Mouse (Mus musculus) adrenal gland, adult (tissue): Measurements from ENCODE around the gene Rapgef3.

Source experiments
- DNase-seq, 2 experiments: peaks; one replicate each; pipeline ENCODE4 v3.0.0; 2022 to 2023; ENCODE audit warnings: low spot score in 1 of 2; ENCODE audit not compliant: inconsistent age in 2 of 2

Gene Rapgef3

DNA sequence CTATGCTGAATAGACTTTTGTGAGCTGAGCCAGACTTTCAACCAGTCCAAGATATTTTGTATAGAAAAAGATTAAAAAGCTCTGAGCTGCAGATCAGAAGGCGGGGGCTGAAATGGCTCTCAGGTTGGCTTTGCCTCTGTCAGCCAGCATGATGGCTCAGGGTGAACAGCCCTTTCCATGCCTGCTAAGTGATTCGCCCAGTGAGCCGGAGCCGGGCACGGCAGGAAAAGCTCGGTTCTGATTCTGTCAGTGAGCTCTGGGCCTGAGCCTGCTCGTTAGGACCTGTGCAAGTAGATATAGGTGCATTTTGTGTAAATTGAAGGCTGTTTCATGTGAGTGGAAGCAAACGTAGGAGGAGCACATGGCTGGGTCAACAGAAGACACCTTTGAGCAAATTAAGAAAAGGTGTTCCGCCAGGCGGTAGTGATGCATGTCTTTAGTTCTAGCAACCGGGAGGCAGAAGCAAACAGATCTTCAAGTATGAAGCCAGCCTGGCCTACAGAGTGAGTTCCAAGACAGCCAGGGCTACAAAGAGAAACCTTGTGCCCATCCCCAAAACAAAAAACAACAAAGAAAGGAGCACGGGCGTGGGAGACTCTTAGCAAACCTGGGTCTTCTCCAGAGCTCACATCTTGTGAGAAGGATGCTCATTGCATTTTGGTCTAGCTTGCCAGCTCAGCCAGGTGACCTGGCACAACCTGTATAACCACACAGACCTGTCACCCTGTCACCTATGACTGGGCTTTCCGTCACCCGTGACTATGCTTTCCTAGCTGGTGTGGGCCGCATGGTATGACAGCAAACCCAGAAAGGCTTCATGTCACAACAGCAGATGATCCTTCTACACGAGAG is 43.2 kb downstream of the Rapgef3 start:
- no peak for DNase-seq

DNA sequence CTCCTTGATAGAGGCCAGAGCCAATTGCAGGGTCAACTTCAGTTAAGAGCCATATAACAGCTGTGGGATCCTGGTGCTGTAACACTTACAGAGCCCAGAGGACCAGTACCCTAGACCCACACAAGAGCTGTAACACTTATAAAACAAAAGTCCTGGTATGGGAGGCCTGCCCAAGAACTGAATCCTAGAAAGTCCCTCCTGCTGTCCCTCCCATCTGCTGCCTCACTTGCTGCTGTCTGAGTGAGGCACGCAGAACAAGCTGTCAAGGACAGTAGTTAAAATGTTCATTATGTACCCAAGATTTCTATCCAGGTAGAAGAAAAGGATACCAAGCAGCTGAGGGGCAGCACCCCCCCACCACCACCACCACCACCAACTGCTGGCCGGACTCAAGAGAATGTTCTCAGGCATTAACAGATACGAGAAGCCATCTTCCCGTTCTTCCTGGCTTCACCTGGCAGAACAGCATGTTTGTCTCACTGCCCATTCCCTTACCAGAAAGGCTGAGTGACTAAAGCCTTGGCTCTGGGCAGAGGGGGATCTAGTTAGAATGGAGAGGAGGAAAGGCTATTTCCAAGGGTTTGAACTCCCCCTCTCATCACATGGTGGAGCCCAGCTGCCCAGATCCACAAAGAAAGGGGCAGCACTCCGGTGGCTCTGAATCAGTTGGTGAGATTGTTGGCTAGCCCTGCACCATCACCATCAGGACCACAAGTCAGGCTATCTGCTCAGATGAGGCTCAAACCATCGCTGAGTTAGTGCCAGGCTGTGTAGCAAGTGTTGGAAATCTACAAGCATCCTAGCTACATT is 44.0 kb downstream of the Rapgef3 start:
- no peak for DNase-seq

DNA sequence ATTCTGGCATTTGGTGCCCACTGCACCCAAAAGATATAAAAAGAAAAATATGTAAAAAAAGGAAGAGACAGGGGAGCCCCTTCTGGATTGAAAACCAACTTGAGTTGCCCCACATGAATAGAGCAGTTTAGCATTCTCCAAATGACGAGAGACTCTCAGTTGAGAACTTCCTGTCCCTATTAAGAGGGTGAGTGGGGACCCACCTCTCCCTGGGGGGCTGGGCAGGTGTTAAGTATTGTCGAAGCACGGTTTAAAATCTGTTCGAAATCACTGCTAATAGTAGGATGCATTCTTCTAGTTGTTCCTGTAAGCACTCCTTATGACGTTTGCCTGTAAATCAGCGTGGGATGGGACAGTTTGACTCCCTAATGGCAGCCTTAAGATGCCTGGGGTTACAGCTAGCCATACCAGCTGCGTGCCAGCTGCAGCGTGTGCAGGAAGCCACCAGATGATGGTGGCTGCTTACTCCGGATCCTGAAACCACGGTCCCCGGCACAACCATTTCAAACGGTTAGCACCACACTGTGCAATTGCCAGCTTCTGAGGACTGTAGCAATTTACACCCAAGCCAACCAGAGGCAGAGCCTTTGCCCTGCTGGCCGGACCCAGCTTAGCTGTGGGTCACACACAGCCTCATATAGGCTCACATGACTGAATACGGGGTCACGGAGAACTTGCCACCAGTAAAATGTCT is 46.6 kb downstream of the Rapgef3 start:
- no peak for DNase-seq

DNA sequence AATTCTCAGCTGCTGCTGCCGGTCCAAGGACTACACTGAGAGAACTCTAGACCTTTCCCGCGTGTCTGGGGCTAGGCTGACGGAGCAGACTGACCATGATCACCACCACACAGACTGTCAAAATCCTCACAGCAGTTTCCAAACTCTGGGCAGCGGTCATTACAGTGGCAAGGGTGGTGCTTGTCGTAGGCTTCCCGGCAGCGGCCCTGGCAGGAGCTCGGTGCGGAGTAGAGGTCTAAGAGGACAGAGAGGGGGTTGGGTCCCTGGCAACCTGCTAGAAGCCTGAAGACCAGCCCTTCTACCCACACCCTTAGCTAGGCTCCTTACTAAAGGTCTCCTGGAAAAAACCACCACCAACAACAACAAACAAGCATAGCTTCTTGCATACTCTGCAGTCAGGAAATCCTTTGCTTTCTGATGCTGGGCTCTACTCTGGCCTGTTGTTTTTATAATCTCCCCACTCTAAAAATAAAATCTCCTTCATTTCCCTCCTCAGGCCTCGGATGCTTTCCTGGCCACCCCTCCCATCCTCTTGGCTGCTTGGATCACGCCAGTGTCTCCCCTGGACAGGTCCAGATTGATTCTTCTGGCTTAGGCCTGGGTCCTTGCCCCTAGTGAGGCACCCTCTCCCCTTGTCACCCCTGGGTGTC is 47.6 kb downstream of the Rapgef3 start:
- peak in 1 of 2 experiments; percentile 56 for DNase-seq

DNA sequence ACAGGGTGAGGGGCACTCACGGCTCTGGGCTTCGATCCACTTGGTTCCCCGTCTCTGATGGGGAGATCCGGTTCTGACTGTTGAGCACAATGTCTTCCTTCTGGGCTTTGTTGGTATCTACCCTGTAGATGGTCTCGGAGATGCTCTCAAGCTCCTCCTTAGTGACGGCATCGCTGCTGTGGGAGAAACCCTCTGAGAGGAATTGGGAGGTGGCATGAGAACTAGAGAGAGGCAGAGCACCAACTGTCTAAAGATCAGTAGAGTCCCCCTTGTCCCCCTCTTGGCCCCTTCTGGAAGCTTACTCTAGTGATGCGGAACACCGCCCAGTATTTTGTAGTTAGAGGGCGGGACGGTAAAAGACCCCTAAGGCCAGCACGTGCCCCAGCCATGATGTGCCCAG is 48.3 kb downstream of the Rapgef3 start:
- DNase-seq, result no peak

DNA sequence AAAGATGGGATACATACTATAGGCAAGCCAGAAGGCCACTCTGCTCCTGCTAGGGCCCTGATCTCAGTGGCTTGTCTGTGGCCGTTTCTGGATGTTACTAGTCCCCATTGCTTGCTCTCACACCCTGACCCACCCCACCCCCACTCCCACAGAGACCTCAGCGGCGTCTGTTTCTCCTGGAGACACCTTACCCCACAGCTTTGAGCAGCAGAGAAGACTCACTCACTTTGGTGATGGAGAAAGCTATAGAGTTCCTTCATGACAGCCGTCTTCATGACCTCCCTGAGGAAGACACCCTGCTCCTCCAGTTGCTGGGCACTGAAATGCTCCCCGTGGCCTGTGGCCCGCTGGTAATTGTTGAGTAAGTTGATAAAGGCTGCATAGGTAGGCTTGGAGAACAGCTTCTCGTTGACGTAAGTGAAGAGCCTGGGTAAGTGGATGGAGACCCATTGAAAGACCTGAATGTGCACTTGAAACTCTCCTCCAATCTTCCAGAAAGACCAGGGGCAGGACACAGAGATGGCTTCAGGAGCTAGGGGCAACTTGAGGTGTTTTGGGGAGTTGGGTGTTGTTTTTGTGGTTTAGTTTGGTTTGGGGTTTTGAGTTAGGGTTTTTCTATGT is 49.1 kb downstream of the Rapgef3 start:
- peak in 1 of 2 experiments; percentile 32 for DNase-seq

DNA sequence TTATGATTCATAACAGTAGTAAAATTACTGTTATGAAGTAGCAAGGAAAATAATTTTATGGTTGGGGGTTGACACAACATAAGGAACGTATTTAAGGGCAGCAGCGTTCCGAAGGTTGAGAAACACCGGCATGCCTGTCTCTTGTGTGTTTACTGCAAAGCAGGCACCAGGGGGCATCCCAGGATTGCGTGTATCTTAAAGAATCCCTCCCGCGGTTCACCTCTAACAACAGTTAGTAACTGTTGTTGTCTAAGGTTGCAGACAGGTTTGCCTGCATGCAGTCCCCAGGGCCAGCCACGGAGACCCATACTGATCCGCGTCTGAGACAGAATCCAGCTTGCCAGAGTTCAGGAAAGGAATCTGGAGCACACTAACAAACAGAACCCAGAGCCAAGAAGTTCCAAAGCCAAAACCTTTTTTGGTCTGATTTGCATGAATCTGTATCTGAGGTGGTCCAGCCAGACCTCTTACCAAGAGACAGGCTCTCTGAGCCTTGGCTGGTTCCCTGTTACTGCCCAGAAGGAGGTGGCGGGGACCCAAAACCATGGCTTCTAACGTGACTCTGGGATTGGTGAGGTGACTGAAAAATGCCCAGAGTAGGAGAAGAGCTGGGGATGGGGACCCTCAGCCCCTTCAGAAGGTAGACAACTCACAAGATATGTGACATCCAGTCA is 49.8 kb downstream of the Rapgef3 start:
- DNase-seq, result peak; percentile 65 to 88

DNA sequence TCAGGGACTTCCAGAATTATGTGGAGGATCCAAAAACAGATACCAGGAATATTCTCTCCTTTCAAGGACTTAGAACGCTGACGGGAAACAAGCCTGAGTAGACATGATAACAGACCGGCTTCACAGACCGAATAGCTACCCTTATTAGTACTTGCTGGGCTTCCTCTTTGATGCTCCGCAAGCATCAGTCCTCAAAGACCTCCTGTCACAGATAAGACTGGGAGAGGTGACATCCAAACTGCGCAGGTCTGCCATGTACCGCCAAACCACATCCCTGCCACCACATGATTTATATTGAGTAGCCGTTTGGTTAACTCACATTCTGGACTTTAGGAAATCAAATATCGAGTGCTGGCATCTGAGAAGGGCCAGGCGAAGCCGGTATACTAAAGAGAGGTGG is 51.0 kb downstream of the Rapgef3 start:
- peak in 1 of 2 experiments; percentile 24 for DNase-seq

DNA sequence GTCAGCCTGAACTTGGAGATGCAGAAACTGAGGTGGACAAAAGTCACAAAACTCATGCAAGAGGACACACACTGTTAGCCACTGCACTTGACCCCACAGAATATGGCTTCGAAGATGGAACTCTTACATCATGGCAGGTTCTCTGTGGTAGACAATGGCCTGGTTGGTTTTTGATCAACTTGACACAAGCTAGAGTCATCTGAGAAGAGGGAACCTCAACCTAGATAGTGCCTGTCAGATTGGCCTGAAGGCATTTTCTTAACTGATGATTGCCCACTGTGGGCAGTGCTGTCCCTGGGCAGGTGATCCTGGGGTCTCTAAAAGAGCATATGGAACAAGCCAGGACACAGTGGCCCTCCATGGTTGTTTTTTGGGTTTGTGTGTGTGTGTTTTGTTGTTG is 52.0 kb downstream of the Rapgef3 start:
- DNase-seq, result no peak

DNA sequence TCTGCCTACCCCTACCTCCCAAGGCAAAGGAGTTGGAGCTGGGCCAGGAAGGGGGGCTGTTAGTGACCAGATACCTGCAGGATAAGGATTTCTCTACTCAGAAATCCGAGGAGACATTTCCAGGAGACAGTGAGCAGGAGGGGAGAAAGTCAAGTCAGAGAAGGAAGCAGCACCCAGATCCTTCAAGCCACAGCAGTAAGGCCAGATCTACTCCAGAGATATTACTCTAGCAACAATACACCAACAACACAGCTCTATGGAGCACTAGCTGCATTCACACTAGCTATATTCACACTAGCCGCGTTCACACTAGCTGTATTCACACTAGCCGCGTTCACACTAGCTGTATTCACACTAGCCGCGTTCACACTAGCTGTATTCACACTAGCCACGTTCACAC is 52.7 kb downstream of the Rapgef3 start:
- no peak for DNase-seq

DNA sequence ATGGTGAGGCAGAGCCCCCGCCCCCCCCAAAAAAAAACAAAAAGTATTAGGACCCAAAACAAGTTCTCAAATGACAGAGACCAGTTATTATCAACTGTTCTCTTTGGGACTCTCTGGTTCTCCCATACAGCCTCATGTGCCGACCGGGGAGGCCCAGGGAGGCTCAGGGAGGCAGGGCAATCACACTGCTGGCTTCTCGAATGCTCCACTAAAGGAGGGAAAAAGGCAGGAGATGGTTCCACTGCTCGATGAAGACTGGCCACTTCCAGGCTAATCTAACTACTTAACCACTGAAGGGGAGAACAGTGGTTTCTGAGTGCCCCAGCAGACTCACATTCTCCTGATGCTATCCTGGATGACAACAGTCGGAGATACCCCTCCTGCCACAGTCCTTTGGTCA is 55.2 kb downstream of the Rapgef3 start:
- DNase-seq, result no peak

DNA sequence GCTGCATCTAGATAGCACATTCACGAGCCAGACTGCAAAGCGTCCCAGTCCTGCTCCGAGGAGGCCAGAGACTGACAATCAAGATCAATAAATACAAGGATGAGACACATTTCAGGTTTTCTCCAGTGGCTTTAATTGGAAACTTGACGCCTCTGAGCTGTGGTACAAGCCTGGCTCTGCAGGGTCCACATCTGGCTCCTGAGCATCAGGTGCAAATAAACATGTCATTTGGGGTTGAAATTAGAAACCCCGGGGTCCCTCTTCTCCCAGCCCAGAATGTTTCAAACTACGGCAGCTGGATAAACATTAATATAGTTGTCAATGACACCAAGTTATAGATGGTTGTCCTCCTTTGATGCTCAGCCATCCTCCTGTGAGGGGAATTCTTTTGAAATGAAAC is 56.9 kb downstream of the Rapgef3 start:
- no peak for DNase-seq

DNA sequence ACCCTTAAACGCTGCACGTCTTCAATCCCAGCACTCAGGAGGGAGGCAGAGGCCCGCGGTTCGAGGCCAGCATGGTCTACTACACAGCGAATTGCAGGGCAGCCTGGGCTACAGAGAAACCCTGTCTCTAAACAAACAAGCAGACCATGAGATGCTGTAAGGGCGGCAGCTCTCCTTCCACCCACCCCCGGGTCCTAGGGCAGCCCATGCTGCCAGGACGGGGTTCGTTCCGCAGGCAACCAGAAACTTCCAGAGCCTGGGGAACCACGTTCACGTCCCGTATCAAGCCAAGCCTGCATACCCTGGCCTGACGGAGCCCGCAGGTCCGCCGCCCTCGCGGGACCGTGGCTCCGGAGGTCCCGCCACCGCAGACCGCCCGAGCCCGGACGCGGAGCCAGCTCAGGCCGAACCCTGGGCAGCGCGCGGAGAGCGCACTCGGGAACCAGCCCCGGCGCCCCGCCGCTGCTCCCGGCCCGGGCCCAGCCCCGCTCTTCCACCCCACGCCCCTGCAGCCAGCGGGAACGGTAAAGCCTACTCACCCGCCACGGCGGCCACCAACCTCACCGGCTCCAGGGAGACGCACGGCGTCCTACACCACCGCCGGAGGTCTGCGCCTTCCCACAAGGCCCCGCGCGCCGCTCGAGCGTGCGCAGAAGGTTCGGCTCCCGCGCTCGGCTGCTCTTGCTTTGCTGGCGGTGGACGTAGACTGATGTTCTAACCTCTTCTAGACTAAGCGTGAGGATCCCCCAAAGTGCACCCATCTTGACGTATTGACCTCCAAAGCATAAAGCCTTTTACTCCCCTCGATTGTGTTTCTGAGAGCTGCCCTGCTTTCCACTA is 62.3 kb downstream of the Rapgef3 start, which contains the start of gene Rpap3:
Gene Rpap3 (minus strand): TSS at position 615 of the 840 bp plus-strand sequence.
- peak; percentile 90 to 96 for DNase-seq

DNA sequence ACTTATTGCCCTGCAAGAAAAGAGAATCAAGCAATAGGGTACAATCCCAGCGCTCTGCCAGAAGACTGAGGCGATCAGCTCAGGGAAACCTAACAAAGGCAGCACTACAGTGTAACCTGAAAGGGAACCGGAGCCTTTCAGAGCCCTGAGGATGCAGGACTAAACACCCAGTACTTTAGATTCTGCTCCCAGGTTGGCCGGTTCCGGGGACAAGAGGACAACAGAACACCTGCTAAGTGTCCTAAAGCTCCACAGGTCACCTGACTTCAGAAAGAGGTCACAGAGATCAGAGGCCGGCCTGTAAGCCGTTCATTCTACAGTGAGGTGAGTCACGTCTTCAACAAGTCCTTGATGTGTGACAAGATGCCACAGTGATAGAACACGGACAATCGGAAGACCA is 71.2 kb downstream of the Rapgef3 start:
- peak; percentile 41 to 65 for DNase-seq
